Mouse (Mus musculus) skeletal muscle tissue, postnatal 0 days (tissue): ENCODE results near the gene Zfp248. TPM values are rescaled to one million over a fixed set of nuclear protein-coding genes. Genes with fewer than 3 reads are reported as not detected.

Experiments
- microRNA-seq, 2 experiments: library from miRNA; unstranded; fragments of <30 nt; microRNA quantifications; one replicate each; pipeline ENCODE4; 2016
- polyA plus RNA-seq: library from polyadenylated mRNA; unstranded; fragments of >200 nt; fragmentation: Nextera tagmentation; extraction: Ambion mirVana; gene quantifications from 2 replicates; pipeline ENCODE4 v1.2.1, GENCODE M21; 2015

Gene Zfp248
- polyA plus RNA-seq = 2.3 and 2.4 TPM in 2 replicates

GRCm38 (mm10) chr6:118455042-118455631, at the start of gene Zfp248:
TSS of gene Zfp248 (minus strand) at chr6:118455528.

GRCm38 (mm10) chr6:118478957-118479708, 23.8 kb upstream of the Zfp248 start, which contains the start of gene Zfp9:
TSS of gene Zfp9 (minus strand) at chr6:118479320.

GRCm38 (mm10) chr6:118419050-118419920, 36.0 kb downstream of the Zfp248 start, which contains the start of gene Bms1:
TSS of gene Bms1 (minus strand) at chr6:118419474.

Small RNAs within 50 kb of the gene (microRNA-seq; reads per million reads assigned to microRNA genes)
- gene Gm25953 = 0 reads per million in 2 experiments

Other genes with a start within 250 kb of the Zfp248 start
- gene Bms1, start 36.1 kb downstream of the Zfp248 start, polyA plus RNA-seq = 13.0 and 13.7 TPM in 2 replicates
- 5.8 and 5.9 TPM in 2 replicates for gene Zfp9, start 23.8 kb upstream of the Zfp248 start, polyA plus RNA-seq
- gene Ankrd26, start 106.7 kb upstream of the Zfp248 start, polyA plus RNA-seq = 4.2 and 5.3 TPM in 2 replicates